Mouse (Mus musculus) yolk sac, embryonic 10.5 days (tissue): ENCODE data around the gene Cdsn.
A peak's percentile ranks its signal among the peaks of the same experiment; 100 is the strongest.
"Not testable (repeated sequence)": the region's sequence is repeated elsewhere in the genome, so short reads cannot be mapped to it uniquely, and the experiment has no call there.

Source experiments
- DNase-seq: peaks from one replicate; pipeline ENCODE4 v3.0.0-alpha.2; 2017; ENCODE audit warnings: low spot score

Gene Cdsn

GRCm38 (mm10) chr17:35551881-35552414 lies at the start of gene Cdsn:
TSS of gene Cdsn (plus strand) at chr17:35552128.
- no peak for DNase-seq

- DNase-seq = no peak
These were observed 49.7 kb upstream of the Cdsn start for GRCm38 (mm10) chr17:35502226-35502625.

GRCm38 (mm10) chr17:35502762-35503161 lies 49.2 kb upstream of the Cdsn start:
- DNase-seq = no peak

GRCm38 (mm10) chr17:35503849-35504248 lies 48.1 kb upstream of the Cdsn start:
- DNase-seq = no peak

GRCm38 (mm10) chr17:35504628-35505481 lies 47.1 kb upstream of the Cdsn start:
- no peak for DNase-seq

GRCm38 (mm10) chr17:35505776-35506175 lies 46.2 kb upstream of the Cdsn start, which contains the start of gene Pou5f1:
TSS of gene Pou5f1 (plus strand) at chr17:35506018.
- DNase-seq = no peak

- no peak for DNase-seq
These were observed 45.0 kb upstream of the Cdsn start for GRCm38 (mm10) chr17:35506881-35507280.

GRCm38 (mm10) chr17:35507556-35508260 lies 44.2 kb upstream of the Cdsn start:
- DNase-seq = no peak

GRCm38 (mm10) chr17:35508279-35508678 lies 43.6 kb upstream of the Cdsn start:
- not testable (repeated sequence) for DNase-seq

GRCm38 (mm10) chr17:35509284-35509683 lies 42.6 kb upstream of the Cdsn start:
- peak; percentile 32 for DNase-seq

GRCm38 (mm10) chr17:35512916-35513626 lies 38.9 kb upstream of the Cdsn start:
- no peak for DNase-seq

GRCm38 (mm10) chr17:35513886-35514285 lies 38.0 kb upstream of the Cdsn start:
- peak; percentile 37 for DNase-seq

GRCm38 (mm10) chr17:35514756-35515155 lies 37.2 kb upstream of the Cdsn start:
- DNase-seq = peak; percentile 77

GRCm38 (mm10) chr17:35515911-35516640 lies 35.9 kb upstream of the Cdsn start:
- peak; percentile 7 for DNase-seq

- DNase-seq = peak; percentile 99
These were observed 35.1 kb upstream of the Cdsn start, which contains the start of the genes Tcf19 and Cchcr1 for GRCm38 (mm10) chr17:35516652-35517500. TSS of gene Tcf19 (minus strand) at chr17:35516824. TSS of gene Cchcr1 (plus strand) at chr17:35517100.

GRCm38 (mm10) chr17:35517526-35517925 lies 34.4 kb upstream of the Cdsn start:
- DNase-seq = no peak

GRCm38 (mm10) chr17:35524354-35524753 lies 27.6 kb upstream of the Cdsn start:
- DNase-seq = no peak

GRCm38 (mm10) chr17:35526644-35527043 lies 25.3 kb upstream of the Cdsn start:
- DNase-seq = no peak

GRCm38 (mm10) chr17:35532360-35532759 lies 19.6 kb upstream of the Cdsn start:
- no peak for DNase-seq

GRCm38 (mm10) chr17:35532901-35533300 lies 19.0 kb upstream of the Cdsn start, which contains the start of gene Psors1c2:
TSS of gene Psors1c2 (plus strand) at chr17:35533201.
- no peak for DNase-seq
